14 mouse cellular contexts compared by ENCODE assay signal in the genomic region with DNA sequence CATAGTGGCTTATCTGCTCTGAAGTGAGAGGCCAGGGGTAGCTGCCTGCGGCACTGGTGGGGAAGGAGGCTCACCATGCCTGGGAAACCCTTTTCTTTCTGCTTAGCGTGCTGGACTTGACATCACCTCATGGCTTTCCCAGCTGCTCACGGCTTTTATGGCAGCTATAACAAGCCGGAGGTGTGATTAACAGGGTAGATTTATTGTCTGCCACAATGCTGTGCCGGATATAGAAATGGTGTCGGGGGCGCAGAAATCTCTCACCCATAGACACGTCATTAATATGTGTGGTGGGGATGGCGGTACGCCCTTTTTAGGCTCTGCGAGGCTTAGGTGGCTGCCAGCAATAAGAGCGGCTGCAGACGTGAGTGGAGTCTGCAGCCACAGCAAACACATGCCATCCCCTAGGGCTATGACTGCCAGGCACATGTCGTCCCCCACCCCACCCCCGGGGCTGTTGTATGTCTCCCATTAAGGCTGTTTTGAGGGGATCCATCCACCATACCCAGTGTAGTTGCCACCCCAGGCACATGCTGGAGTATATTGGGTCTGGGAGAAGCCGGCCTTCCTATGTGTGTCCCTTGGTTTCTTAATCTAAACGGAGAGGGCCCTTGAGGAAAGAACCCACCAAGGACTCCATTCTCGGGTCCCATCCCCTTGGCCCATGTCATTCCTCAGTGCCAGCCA.
A peak's percentile ranks its signal among the peaks of the same experiment; 100 is the strongest.
DNase-seq lines count a peak whose midpoint lies in the region; ATAC-seq and TF ChIP-seq lines count a peak whose summit lies in the region.
"Had no signal": no experiment of that assay in that cellular context is flagged by ENCODE, and none has a peak within 500 bp of the region (broad histone marks: within the 10 kb centered on the region; RNA-seq: fewer than 3 reads in every experiment).

No protein-coding gene starts in this region.

- TF ChIP-seq POLR2A in brain, embryonic 14.5 days (IDR thresholded peaks at IDR 0.05; ENCODE audit: borderline replicate concordance, extremely low read depth, insufficient read depth, insufficient read length, poor library complexity, severe bottlenecking): no peak

- peak; percentile 32; the same call in 1 of the 2 replicates for ATAC-seq in forebrain, postnatal 0 days
- no peak for ATAC-seq in forebrain, embryonic 11.5 days (replicated peaks; ENCODE audit: low FRiP score)
- peak; percentile 58 for ATAC-seq in kidney, embryonic 14.5 days (ENCODE audit: low FRiP score, low TSS enrichment)
- ATAC-seq in kidney, embryonic 16.5 days (ENCODE audit: low FRiP score, low TSS enrichment): no peak; the same call in 1 of the 2 replicates
- peak; percentile 75 for ATAC-seq in limb, embryonic 12.5 days (ENCODE audit: insufficient number of reproducible peaks, insufficient read depth, low FRiP score, low TSS enrichment, low read depth)

- H3K9me3 ChIP-seq in forebrain, postnatal 0 days (ENCODE audit: low read length): no peaks in the 10 kb centered on the region
- H3K9me3 ChIP-seq in forebrain, embryonic 11.5 days (ENCODE audit: control insufficient read depth, low read length): no peaks in the 10 kb centered on the region
- 0 out of 2 replicates have a peak, but pooled peaks cover 3% of the 10 kb centered on the region for H3K9me3 ChIP-seq in kidney, embryonic 14.5 days (ENCODE audit: control insufficient read depth, low read length)
- no peaks in the 10 kb centered on the region for H3K9me3 ChIP-seq in kidney, embryonic 16.5 days (ENCODE audit: low read length)
- H3K9me3 ChIP-seq in limb, embryonic 12.5 days: peaks cover 10% of the 10 kb centered on the region; the same call in 1 of the 2 replicates
- H3K9me3 ChIP-seq: liver, embryonic 15.5 days; megakaryocyte, embryonic 14.5 days had no signal

- no peak for TF ChIP-seq CTCF in forebrain, postnatal 0 days (IDR thresholded peaks at IDR 0.05; ENCODE audit: low read depth)
- no peak for TF ChIP-seq CTCF in brain, embryonic 14.5 days (IDR thresholded peaks at IDR 0.05; ENCODE audit: borderline replicate concordance, extremely low read depth, insufficient read depth, insufficient read length)

- 60% methylated on average over 18 of the region's 18 CpGs for WGBS in forebrain, postnatal 0 days
- 83% methylated on average over 18 of the region's 18 CpGs for WGBS in forebrain, embryonic 11.5 days
- WGBS in kidney, embryonic 14.5 days: 35% methylated on average over 18 of the region's 18 CpGs
- 30% methylated on average over 18 of the region's 18 CpGs for WGBS in kidney, embryonic 16.5 days
- 23% methylated on average over 18 of the region's 18 CpGs for WGBS in limb, embryonic 12.5 days

- DNase-seq in forebrain, postnatal 0 days: no peak
- no peak for DNase-seq in forebrain, embryonic 11.5 days (ENCODE audit: low spot score)
- peak; percentile 73 for DNase-seq in brain, embryonic 14.5 days (ENCODE audit: low read depth)
- DNase-seq in ovary, postnatal 36 days (ENCODE audit: low spot score): no peak
- no peak for DNase-seq in T-cell, adult 2 months (ENCODE audit: low spot score)
- DNase-seq: B cell, adult 2 months; cerebellum, postnatal 14 days; right cerebral cortex, postnatal 25 days; thymus, postnatal 4 days had no signal

- H3K36me3 ChIP-seq in forebrain, postnatal 0 days (ENCODE audit: insufficient read depth): no peaks in the 10 kb centered on the region
- H3K36me3 ChIP-seq in forebrain, embryonic 11.5 days (ENCODE audit: control insufficient read depth, insufficient read depth, low read length): no peaks in the 10 kb centered on the region
- H3K36me3 ChIP-seq in kidney, embryonic 14.5 days (ENCODE audit: control insufficient read depth, insufficient read depth, low read length): no peaks in the 10 kb centered on the region; the same call in 1 of the 2 replicates
- H3K36me3 ChIP-seq in kidney, embryonic 16.5 days (ENCODE audit: insufficient read depth, low read length): no peaks in the 10 kb centered on the region
- H3K36me3 ChIP-seq in limb, embryonic 12.5 days: no peaks in the 10 kb centered on the region
- H3K36me3 ChIP-seq: liver, embryonic 15.5 days had no signal

- H3K4me1 ChIP-seq in forebrain, postnatal 0 days (ENCODE audit: insufficient read depth): no peaks in the 10 kb centered on the region; the same call in 1 of the 2 replicates
- H3K4me1 ChIP-seq in forebrain, embryonic 11.5 days (replicated peaks; ENCODE audit: control insufficient read depth, insufficient read depth, low read length): no peaks in the 10 kb centered on the region
- peaks cover 6% of the 10 kb centered on the region for H3K4me1 ChIP-seq in kidney, embryonic 14.5 days (ENCODE audit: control insufficient read depth, insufficient read depth, low read length)
- peaks cover 13% of the 10 kb centered on the region for H3K4me1 ChIP-seq in kidney, embryonic 16.5 days (ENCODE audit: insufficient read depth, low read length)
- peaks cover 33% of the 10 kb centered on the region for H3K4me1 ChIP-seq in limb, embryonic 12.5 days (replicated peaks)
- H3K4me1 ChIP-seq: liver, embryonic 15.5 days had no signal

- H3K4me3 ChIP-seq in forebrain, postnatal 0 days (ENCODE audit: low read depth, low read length): no peak overlapping the region
- H3K4me3 ChIP-seq in forebrain, embryonic 11.5 days (ENCODE audit: low read depth, low read length): no peak overlapping the region
- H3K4me3 ChIP-seq in kidney, embryonic 14.5 days (ENCODE audit: low read length): no peak overlapping the region
- H3K4me3 ChIP-seq in kidney, embryonic 16.5 days (ENCODE audit: low read length): no peak overlapping the region
- H3K4me3 ChIP-seq in limb, embryonic 12.5 days (replicated peaks): no peak overlapping the region
- H3K4me3 ChIP-seq: liver, embryonic 15.5 days; megakaryocyte, embryonic 14.5 days had no signal

- no peaks in the 10 kb centered on the region for H3K27me3 ChIP-seq in forebrain, postnatal 0 days (ENCODE audit: insufficient read depth, low read length)
- no peaks in the 10 kb centered on the region for H3K27me3 ChIP-seq in forebrain, embryonic 11.5 days (ENCODE audit: control insufficient read depth, insufficient read depth, low read length)
- H3K27me3 ChIP-seq in kidney, embryonic 14.5 days (ENCODE audit: control insufficient read depth, insufficient read depth, low read length): no peaks in the 10 kb centered on the region
- H3K27me3 ChIP-seq in kidney, embryonic 16.5 days (ENCODE audit: insufficient read depth, low read length): no peaks in the 10 kb centered on the region
- H3K27me3 ChIP-seq in limb, embryonic 12.5 days: peaks cover 43% of the 10 kb centered on the region
- H3K27me3 ChIP-seq: liver, embryonic 15.5 days had no signal

- no peak overlapping the region for H3K4me2 ChIP-seq in forebrain, postnatal 0 days (ENCODE audit: low read depth)
- no peak overlapping the region for H3K4me2 ChIP-seq in forebrain, embryonic 11.5 days (ENCODE audit: low read depth, low read length, severe bottlenecking)
- H3K4me2 ChIP-seq in kidney, embryonic 14.5 days (replicated peaks; ENCODE audit: low read depth, low read length): no peak overlapping the region
- H3K4me2 ChIP-seq in kidney, embryonic 16.5 days (replicated peaks; ENCODE audit: low read depth, low read length): no peak overlapping the region
- H3K4me2 ChIP-seq in limb, embryonic 12.5 days: peak overlapping the region; percentile 28
- H3K4me2 ChIP-seq: liver, embryonic 15.5 days had no signal

- H3K9ac ChIP-seq in forebrain, postnatal 0 days: no peak overlapping the region
- no peak overlapping the region for H3K9ac ChIP-seq in forebrain, embryonic 11.5 days (ENCODE audit: low read length)
- no peak overlapping the region for H3K9ac ChIP-seq in kidney, embryonic 14.5 days (ENCODE audit: low read depth, low read length)
- no peak overlapping the region for H3K9ac ChIP-seq in kidney, embryonic 16.5 days (replicated peaks; ENCODE audit: low read length)
- H3K9ac ChIP-seq in limb, embryonic 12.5 days (replicated peaks): no peak overlapping the region
- H3K9ac ChIP-seq: liver, embryonic 15.5 days had no signal

- H3K27ac ChIP-seq in forebrain, postnatal 0 days (ENCODE audit: low read depth, low read length): no peak overlapping the region
- no peak overlapping the region; the same call in 1 of the 2 replicates for H3K27ac ChIP-seq in forebrain, embryonic 11.5 days (ENCODE audit: low read depth, low read length)
- H3K27ac ChIP-seq in kidney, embryonic 14.5 days (ENCODE audit: low read depth, low read length): no peak overlapping the region; the same call in 1 of the 2 replicates
- H3K27ac ChIP-seq in kidney, embryonic 16.5 days (ENCODE audit: low read length): no peak overlapping the region; the same call in 1 of the 2 replicates
- H3K27ac ChIP-seq in limb, embryonic 12.5 days: peak overlapping the region; percentile 54; the same call in 1 of the 2 replicates
- H3K27ac ChIP-seq: liver, embryonic 15.5 days had no signal

Comparison
In these comparisons a context has a peak if more than half of its experiments do, and no peak if none do; other contexts are left out.
1. ATAC-seq: peak in forebrain, postnatal 0 days (single experiment), kidney, embryonic 14.5 days (single experiment) and limb, embryonic 12.5 days (single experiment); none in forebrain, embryonic 11.5 days (single experiment) and kidney, embryonic 16.5 days (single experiment).